Mouse (Mus musculus) heart, adult 2 months (tissue): ENCODE results near the gene 4930507D05Rik.

Experiments
- CTCF ChIP-seq: fragments of 200-600 bp; IDR thresholded peaks from 2 replicates; pipeline ENCODE4 v1.8.1; 2022; ENCODE audit warnings: antibody characterized with exemption, mild to moderate bottlenecking, moderate library complexity
- POLR2A ChIP-seq: fragments of 200-500 bp; IDR thresholded peaks from 2 replicates; pipeline ENCODE4 v1.6.1; 2011; ENCODE audit warnings: mild to moderate bottlenecking, low read depth, low read length, control low read depth; ENCODE audit not compliant: insufficient read depth

GRCm38 (mm10) chr10:62461321-62461720 is 12.0 kb downstream of the 4930507D05Rik start:
- TF ChIP-seq CTCF = no peak
- TF ChIP-seq POLR2A = no peak
